Mouse (Mus musculus) cerebellum, adult 8-10 months (tissue): Measurements from ENCODE around the gene Gm7879.

ENCODE experiments used
- DNase-seq: peaks from one replicate; pipeline ENCODE4 v3.0.0; 2022

Gm7879 gene

DNA sequence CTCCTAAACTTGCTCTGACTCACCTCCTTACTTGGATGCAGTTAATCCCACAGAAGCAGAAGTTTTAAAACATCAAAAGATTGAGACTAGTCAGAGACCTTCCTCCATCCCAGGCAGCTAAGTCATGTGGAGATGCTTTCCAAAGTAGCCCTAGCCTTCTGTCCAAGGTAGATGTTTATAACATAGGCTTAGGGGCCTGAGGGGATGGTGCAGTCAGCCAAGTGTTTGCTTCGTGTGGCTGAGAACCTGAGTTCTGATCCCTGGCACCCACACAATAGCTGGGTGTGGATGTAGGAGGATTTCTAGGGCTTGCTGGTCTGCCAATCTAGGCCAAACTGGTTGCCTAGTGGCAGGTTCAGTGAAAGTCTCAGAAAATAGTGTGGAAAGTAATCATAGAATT lies 40.3 kb downstream of the Gm7879 start:
- no peak for DNase-seq

DNA sequence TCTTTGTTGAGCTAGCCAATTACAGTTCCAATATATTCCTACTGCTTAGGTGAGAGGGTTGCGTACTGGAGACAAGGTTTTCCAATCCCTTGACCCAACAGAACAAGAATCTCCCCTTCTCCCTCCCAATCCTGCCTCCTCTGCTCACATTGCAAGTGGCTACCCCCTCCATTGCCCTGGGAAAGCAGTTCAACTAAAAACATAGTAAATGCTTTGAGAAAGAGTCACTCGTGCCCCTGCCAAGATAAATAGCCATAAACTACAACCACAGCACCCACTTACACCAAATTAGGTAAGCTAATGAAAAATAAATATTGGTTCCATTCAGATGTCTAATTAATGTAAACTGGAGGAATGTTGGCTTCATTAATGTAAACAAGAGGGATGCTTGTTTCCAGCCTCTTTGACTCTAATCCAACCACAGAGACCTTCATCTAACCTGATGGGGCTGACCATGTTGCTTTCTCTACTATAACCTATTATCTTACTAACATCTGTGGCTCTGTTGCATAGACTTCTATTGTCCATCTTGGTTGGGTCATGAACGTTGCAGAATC lies 47.0 kb downstream of the Gm7879 start:
- no peak for DNase-seq

DNA sequence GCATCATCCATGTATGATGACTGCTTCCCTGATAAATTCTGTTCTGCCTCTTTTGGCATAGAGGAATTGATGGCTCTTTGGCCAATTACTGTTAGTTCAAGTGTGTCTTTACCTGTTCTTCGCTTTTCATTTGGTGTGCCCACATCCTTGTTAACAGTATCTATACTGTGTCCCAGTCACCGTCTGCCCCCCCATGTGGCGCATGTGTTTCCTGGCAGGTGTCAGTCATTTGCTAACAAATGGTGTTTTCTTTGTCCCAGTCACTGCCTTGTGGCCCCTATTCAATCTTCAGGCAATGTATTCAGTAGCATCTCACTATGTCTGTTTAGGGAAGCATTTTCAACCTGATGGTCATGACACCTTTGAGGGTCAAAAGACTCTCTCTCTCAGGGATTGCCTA lies 48.1 kb downstream of the Gm7879 start:
- no peak for DNase-seq
